Mouse (Mus musculus) liver, embryonic 16.5 days (tissue): ENCODE data around the gene Grid2. TPM values are rescaled to one million over a fixed set of nuclear protein-coding genes. Genes with fewer than 3 reads are reported as not detected.

Source experiments
- ATAC-seq: fragments of 200-750 bp; cut with Nextera tagmentation; 2 replicates; pipeline ENCODE4 v1.8.0; 2017; ENCODE audit warnings: low read depth, mild to moderate bottlenecking, moderate number of reproducible peaks, moderate library complexity
- H3K27ac ChIP-seq: fragments of 300-500 bp; sonication (generic); 2 replicates; pipeline ENCODE4 v1.5.1; 2014; ENCODE audit warnings: mild to moderate bottlenecking, low read length
- H3K27me3 ChIP-seq: fragments of 300-500 bp; sonication (generic); 2 replicates; pipeline ENCODE4 v1.6.1; 2014; ENCODE audit warnings: low read depth, low read length, mixed read lengths; ENCODE audit not compliant: control insufficient read depth, insufficient read depth
- H3K36me3 ChIP-seq: fragments of 300-500 bp; sonication (generic); 2 replicates; pipeline ENCODE4 v1.6.1; 2014; ENCODE audit warnings: mild to moderate bottlenecking; ENCODE audit not compliant: control insufficient read depth, insufficient read depth
- H3K4me1 ChIP-seq: fragments of 300-500 bp; sonication (generic); 2 replicates; pipeline ENCODE4 v1.6.1; 2014; ENCODE audit warnings: low read depth, low read length, mixed read lengths; ENCODE audit not compliant: control insufficient read depth
- H3K4me2 ChIP-seq: fragments of 300-500 bp; sonication (generic); 2 replicates; pipeline ENCODE4 v1.6.1; 2014; ENCODE audit warnings: low read depth, low read length, mixed read lengths
- H3K4me3 ChIP-seq: fragments of 300-500 bp; sonication (generic); 2 replicates; pipeline ENCODE4 v1.5.1; 2014; ENCODE audit warnings: low read depth, mild to moderate bottlenecking, low read length
- H3K9ac ChIP-seq: fragments of 300-500 bp; sonication (generic); 2 replicates; pipeline ENCODE4 v1.6.1; 2014; ENCODE audit warnings: low read depth, low read length
- H3K9me3 ChIP-seq: fragments of 300-500 bp; sonication (generic); replicated peaks from 2 replicates; pipeline ENCODE4 v1.6.1; 2016; ENCODE audit warnings: low read length; ENCODE audit not compliant: control insufficient read depth
- WGBS: fragments of 180-500 bp; shearing (Covaris S2); extraction: QIAGEN DNeasy Blood & Tissue Kit; methylation state at CpG from one replicate; pipeline ENCODE4 v1.1.7; 2014; ENCODE audit not compliant: insufficient replicate concordance; 5-methylcytosine and 5-hydroxymethylcytosine counted together
- polyA plus RNA-seq: library from polyadenylated mRNA; unstranded; fragments of >200 nt; fragmentation: Nextera tagmentation; extraction: Ambion mirVana; gene quantifications from 2 replicates; pipeline ENCODE4 v1.2.1, GENCODE M21; 2015

Grid2 gene
- polyA plus RNA-seq, 1 experiment from 2014 or later = not detected

- no peak overlapping the region for H3K4me2 ChIP-seq
- H3K36me3 ChIP-seq = no peaks in the 10 kb centered on the region
- H3K27ac ChIP-seq = no peak overlapping the region
- 43% methylated on average over 7 of the region's 7 CpGs for WGBS
- no peak for ATAC-seq
- no peak overlapping the region for H3K9ac ChIP-seq
- no peaks in the 10 kb centered on the region for H3K9me3 ChIP-seq
- no peaks in the 10 kb centered on the region for H3K27me3 ChIP-seq
- H3K4me1 ChIP-seq = no peaks in the 10 kb centered on the region
- no peak overlapping the region for H3K4me3 ChIP-seq
Measured at GRCm38 (mm10) chr6:64650765-64651164, 1395.1 kb downstream of the Grid2 start.

GRCm38 (mm10) chr6:64671010-64671409 is 1415.3 kb downstream of the Grid2 start:
- Histone ChIP-seq H3K4me2 (no peak overlapping the region), H3K36me3 (no peaks in the 10 kb centered on the region), H3K27ac (no peak overlapping the region), H3K9me3 (no peaks in the 10 kb centered on the region), H3K27me3 (no peaks in the 10 kb centered on the region), H3K4me1 (no peaks in the 10 kb centered on the region), H3K4me3 (no peak overlapping the region), H3K9ac (no peak overlapping the region)
- WGBS = 64% methylated on average over 3 of the region's 3 CpGs
- no peak for ATAC-seq

GRCm38 (mm10) chr6:64678815-64679214 is 1423.1 kb downstream of the Grid2 start:
- Histone ChIP-seq H3K36me3 (no peaks in the 10 kb centered on the region), H3K4me1 (no peaks in the 10 kb centered on the region), H3K27ac (no peak overlapping the region), H3K9me3 (no peaks in the 10 kb centered on the region), H3K27me3 (no peaks in the 10 kb centered on the region), H3K4me3 (no peak overlapping the region), H3K4me2 (no peak overlapping the region), H3K9ac (no peak overlapping the region)
- ATAC-seq = no peak
- 43% methylated on average over 1 of the region's 1 CpGs for WGBS

GRCm38 (mm10) chr6:64683974-64684373 is 1428.3 kb downstream of the Grid2 start:
- peaks cover 2% of the 10 kb centered on the region for H3K27me3 ChIP-seq
- no peak overlapping the region for H3K9ac ChIP-seq
- ATAC-seq = no peak
- WGBS = 29% methylated on average over 9 of the region's 9 CpGs
- H3K4me1 ChIP-seq = no peaks in the 10 kb centered on the region
- no peaks in the 10 kb centered on the region for H3K36me3 ChIP-seq
- no peak overlapping the region for H3K4me3 ChIP-seq
- no peaks in the 10 kb centered on the region for H3K9me3 ChIP-seq
- H3K27ac ChIP-seq = no peak overlapping the region
- H3K4me2 ChIP-seq = no peak overlapping the region

GRCm38 (mm10) chr6:64684973-64685372 is 1429.3 kb downstream of the Grid2 start:
- Histone ChIP-seq H3K27me3 (peaks cover 2% of the 10 kb centered on the region), H3K36me3 (no peaks in the 10 kb centered on the region), H3K9ac (no peak overlapping the region), H3K4me2 (no peak overlapping the region), H3K9me3 (no peaks in the 10 kb centered on the region), H3K27ac (no peak overlapping the region), H3K4me1 (no peaks in the 10 kb centered on the region), H3K4me3 (no peak overlapping the region)
- 6% methylated on average over 5 of the region's 5 CpGs for WGBS
- ATAC-seq = no peak

GRCm38 (mm10) chr6:64688181-64688944 is 1432.7 kb downstream of the Grid2 start:
- Histone ChIP-seq H3K27ac (no peak overlapping the region), H3K9me3 (no peaks in the 10 kb centered on the region)

GRCm38 (mm10) chr6:64694688-64695087 is 1439.0 kb downstream of the Grid2 start:
- H3K4me3 ChIP-seq = no peak overlapping the region
- WGBS = 48% methylated on average over 7 of the region's 7 CpGs
- no peak overlapping the region for H3K9ac ChIP-seq
- no peaks in the 10 kb centered on the region for H3K9me3 ChIP-seq
- H3K36me3 ChIP-seq = no peaks in the 10 kb centered on the region
- no peaks in the 10 kb centered on the region for H3K27me3 ChIP-seq
- no peak for ATAC-seq
- H3K27ac ChIP-seq = no peak overlapping the region
- H3K4me2 ChIP-seq = no peak overlapping the region
- H3K4me1 ChIP-seq = no peaks in the 10 kb centered on the region

More at GRCm38 (mm10) chr6:64688181-64688944, 1432.7 kb downstream of the Grid2 start:
- Histone ChIP-seq H3K4me3 (no peak overlapping the region), H3K4me2 (no peak overlapping the region), H3K27me3 (peaks cover 2% of the 10 kb centered on the region), H3K4me1 (no peaks in the 10 kb centered on the region), H3K36me3 (no peaks in the 10 kb centered on the region), H3K9ac (no peak overlapping the region)
- 10% methylated on average over 19 of the region's 19 CpGs for WGBS
- ATAC-seq = no peak

GRCm38 (mm10) chr6:64703659-64704058 is 1448.0 kb downstream of the Grid2 start:
- Histone ChIP-seq H3K9ac (no peak overlapping the region), H3K4me1 (no peaks in the 10 kb centered on the region), H3K4me3 (no peak overlapping the region), H3K36me3 (no peaks in the 10 kb centered on the region), H3K4me2 (no peak overlapping the region), H3K9me3 (no peaks in the 10 kb centered on the region), H3K27me3 (no peaks in the 10 kb centered on the region), H3K27ac (no peak overlapping the region)
- ATAC-seq = no peak
- 52% methylated on average over 2 of the region's 2 CpGs for WGBS

- no peak for ATAC-seq
- under 1% methylated on average over 29 of the region's 29 CpGs for WGBS
- H3K9ac ChIP-seq = no peak overlapping the region
- no peaks in the 10 kb centered on the region for H3K4me1 ChIP-seq
- H3K36me3 ChIP-seq = no peaks in the 10 kb centered on the region
- peak overlapping the region; percentile 29 for H3K4me3 ChIP-seq
- H3K27me3 ChIP-seq = peaks cover 54% of the 10 kb centered on the region
- H3K27ac ChIP-seq = no peak overlapping the region
- H3K4me2 ChIP-seq = peak overlapping the region; percentile 45
- H3K9me3 ChIP-seq = no peaks in the 10 kb centered on the region
Measured at GRCm38 (mm10) chr6:64727751-64728403, 1472.2 kb downstream of the Grid2 start.
